Mouse (Mus musculus) myocyte (in vitro differentiated cells): ENCODE data around the gene Myo18a.

Source experiments
- E2F4 ChIP-seq: IDR thresholded peaks from one replicate; pipeline ENCODE4 v1.6.1; 2011; ENCODE audit warnings: mild to moderate bottlenecking, control low read depth, moderate library complexity; ENCODE audit not compliant: insufficient read depth
- MAX ChIP-seq: IDR thresholded peaks from one replicate; pipeline ENCODE4 v1.6.1; 2011; ENCODE audit warnings: low read depth, mild to moderate bottlenecking, control low read depth
- MYOG ChIP-seq, 3 experiments: IDR thresholded peaks; one replicate each; pipeline ENCODE4 v1.6.1; 2011; ENCODE audit warnings: control low read depth in 2 of 3, low read depth in 2 of 3, mild to moderate bottlenecking in 2 of 3; ENCODE audit not compliant: insufficient read length in 2 of 3, control insufficient read depth in 1 of 3, insufficient read depth in 1 of 3
- POLR2A ChIP-seq: IDR thresholded peaks from one replicate; pipeline ENCODE4 v1.6.1; 2011; ENCODE audit warnings: low read depth, mild to moderate bottlenecking, control low read depth, moderate library complexity; ENCODE audit not compliant: insufficient read length
- POLR2AphosphoS2 ChIP-seq: IDR thresholded peaks from one replicate; pipeline ENCODE4 v1.6.1; 2011; ENCODE audit warnings: low read depth, control low read depth; ENCODE audit not compliant: insufficient read length
- REST ChIP-seq: IDR thresholded peaks from one replicate; pipeline ENCODE4 v1.6.1; 2011; ENCODE audit warnings: mild to moderate bottlenecking, control low read depth, moderate library complexity; ENCODE audit not compliant: insufficient read depth, insufficient read length
- SRF ChIP-seq: IDR thresholded peaks from one replicate; pipeline ENCODE4 v1.6.1; 2011; ENCODE audit warnings: low read depth; ENCODE audit not compliant: control insufficient read depth, insufficient read length

DNA sequence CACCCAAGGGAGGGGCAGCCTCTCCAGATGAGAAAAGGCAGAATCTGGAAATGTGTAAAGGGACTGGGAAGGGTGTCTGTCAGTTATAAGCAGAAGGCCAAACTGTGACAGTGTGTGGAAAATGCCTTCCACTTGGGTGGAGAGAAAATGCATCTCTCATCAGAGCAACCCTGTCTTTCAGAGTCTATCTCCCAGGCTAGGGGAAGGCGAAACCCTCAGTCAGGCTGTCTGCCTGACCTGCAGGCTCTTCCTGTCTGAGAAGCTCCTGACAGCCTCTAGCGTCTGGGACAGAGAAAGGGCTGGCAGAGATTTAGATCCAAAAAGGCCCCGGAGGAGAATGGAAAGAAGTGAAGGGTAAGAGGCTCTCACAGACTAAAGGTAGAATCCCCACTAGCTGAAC lies 140.7 kb downstream of the Myo18a start:
- no peak for TF ChIP-seq POLR2A
- TF ChIP-seq REST = no peak
- TF ChIP-seq POLR2AphosphoS2 = no peak
- TF ChIP-seq MYOG (IDR thresholded peaks at IDR 0.05; ENCODE audit: control insufficient read depth in 1 of 3, insufficient read depth in 1 of 3, insufficient read length in 2 of 3, low read depth in 2 of 3) = no peak
- TF ChIP-seq E2F4 = no peak
- no peak for TF ChIP-seq SRF
- no peak for TF ChIP-seq MAX
